Mouse (Mus musculus) heart, embryonic 15.5 days (tissue): Measurements from ENCODE around the gene Kcnab3. TPM values are rescaled to one million over a fixed set of nuclear protein-coding genes. Genes with fewer than 3 reads are reported as not detected.
A peak's percentile ranks its signal among the peaks of the same experiment; 100 is the strongest.

Experiments used
- ATAC-seq: fragments of 200-750 bp; cut with Nextera tagmentation; replicated peaks from 2 replicates; pipeline ENCODE4 v1.8.0; 2017; ENCODE audit warnings: low read depth, moderate TSS enrichment; ENCODE audit not compliant: insufficient number of reproducible peaks, insufficient read depth, low FRiP score
- H3K27ac ChIP-seq: fragments of 300-500 bp; sonication (generic); 2 replicates; pipeline ENCODE4 v1.5.1; 2015; ENCODE audit warnings: mild to moderate bottlenecking, inconsistent platforms
- H3K27me3 ChIP-seq: fragments of 300-500 bp; sonication (generic); 2 replicates; pipeline ENCODE4 v1.6.1; 2015; ENCODE audit warnings: inconsistent platforms
- H3K36me3 ChIP-seq: fragments of 300-500 bp; sonication (generic); 2 replicates; pipeline ENCODE4 v1.6.1; 2015; ENCODE audit warnings: mild to moderate bottlenecking, inconsistent platforms
- H3K4me1 ChIP-seq: fragments of 300-500 bp; sonication (generic); replicated peaks from 2 replicates; pipeline ENCODE4 v1.6.1; 2015; ENCODE audit warnings: inconsistent platforms
- H3K4me2 ChIP-seq: fragments of 300-500 bp; sonication (generic); 2 replicates; pipeline ENCODE4 v1.6.1; 2015; ENCODE audit warnings: inconsistent platforms, mild to moderate bottlenecking, moderate library complexity
- H3K4me3 ChIP-seq: fragments of 300-500 bp; sonication (generic); 2 replicates; pipeline ENCODE4 v1.5.1; 2015; ENCODE audit warnings: mild to moderate bottlenecking, inconsistent platforms
- H3K9ac ChIP-seq: fragments of 300-500 bp; sonication (generic); 2 replicates; pipeline ENCODE4 v1.6.1; 2015; ENCODE audit warnings: mild to moderate bottlenecking, inconsistent platforms
- H3K9me3 ChIP-seq: fragments of 300-500 bp; sonication (generic); replicated peaks from 2 replicates; pipeline ENCODE4 v1.6.1; 2016; ENCODE audit warnings: inconsistent platforms
- WGBS: fragments of 180-500 bp; shearing (Covaris S2); methylation state at CpG from one replicate; pipeline ENCODE4 v1.1.7; 2015; ENCODE audit warnings: mixed read lengths; 5-methylcytosine and 5-hydroxymethylcytosine counted together
- polyA plus RNA-seq: library from polyadenylated mRNA; unstranded; fragments of >200 nt; fragmentation: Nextera tagmentation; extraction: Ambion mirVana; gene quantifications from 2 replicates; pipeline ENCODE4 v1.2.1, GENCODE M21; 2015

Kcnab3 gene
- polyA plus RNA-seq, 1 experiment from 2014 or later: 0.77 TPM

- no peak for ATAC-seq
- peak overlapping the region; percentile 16; the same call in 1 of the 2 replicates for H3K4me2 ChIP-seq
- no peak overlapping the region for H3K9ac ChIP-seq
- no peaks in the 10 kb centered on the region for H3K27me3 ChIP-seq
- H3K36me3 ChIP-seq: 0 out of 2 replicates have a peak, but pooled peaks cover 3% of the 10 kb centered on the region
- no peaks in the 10 kb centered on the region for H3K9me3 ChIP-seq
- peaks cover 36% of the 10 kb centered on the region for H3K4me1 ChIP-seq
- H3K4me3 ChIP-seq: 0 out of 2 replicates have a peak overlapping the region, but pooled peaks have one; percentile 11
- H3K27ac ChIP-seq: peak overlapping the region; percentile 69
- WGBS: 22% methylated on average over 12 of the region's 12 CpGs
Measured at GRCm38 (mm10) chr11:69372056-69372779, 46.2 kb downstream of the Kcnab3 start.

GRCm38 (mm10) chr11:69372780-69373170 is 46.7 kb downstream of the Kcnab3 start:
- Histone ChIP-seq H3K9ac (no peak overlapping the region), H3K4me2 (no peak overlapping the region)
- WGBS: 61% methylated on average over 3 of the region's 3 CpGs

GRCm38 (mm10) chr11:69373223-69373965 is 47.3 kb downstream of the Kcnab3 start:
- ATAC-seq: no peak
- no peak overlapping the region for H3K4me3 ChIP-seq
- WGBS: 84% methylated on average over 16 of the region's 16 CpGs
- no peak overlapping the region for H3K4me2 ChIP-seq
- peaks cover 27% of the 10 kb centered on the region for H3K4me1 ChIP-seq
- 0 out of 2 replicates have a peak, but pooled peaks cover 3% of the 10 kb centered on the region for H3K36me3 ChIP-seq
- no peak overlapping the region for H3K27ac ChIP-seq
- H3K9ac ChIP-seq: no peak overlapping the region
- no peaks in the 10 kb centered on the region for H3K27me3 ChIP-seq
- H3K9me3 ChIP-seq: no peaks in the 10 kb centered on the region

More at GRCm38 (mm10) chr11:69372780-69373170, 46.7 kb downstream of the Kcnab3 start:
- Histone ChIP-seq H3K27me3 (no peaks in the 10 kb centered on the region), H3K36me3 (0 out of 2 replicates have a peak, but pooled peaks cover 3% of the 10 kb centered on the region), H3K4me1 (peaks cover 32% of the 10 kb centered on the region), H3K9me3 (no peaks in the 10 kb centered on the region), H3K27ac (no peak overlapping the region), H3K4me3 (no peak overlapping the region)
- no peak for ATAC-seq

GRCm38 (mm10) chr11:69375646-69376045 is 49.6 kb downstream of the Kcnab3 start:
- no peak overlapping the region for H3K4me3 ChIP-seq
- H3K4me1 ChIP-seq: peaks cover 22% of the 10 kb centered on the region
- no peak overlapping the region for H3K4me2 ChIP-seq
- no peaks in the 10 kb centered on the region for H3K27me3 ChIP-seq
- no peaks in the 10 kb centered on the region for H3K9me3 ChIP-seq
- no peak overlapping the region for H3K27ac ChIP-seq
- H3K9ac ChIP-seq: no peak overlapping the region
- 82% methylated on average over 4 of the region's 4 CpGs for WGBS
- no peak for ATAC-seq
- 0 out of 2 replicates have a peak, but pooled peaks cover 3% of the 10 kb centered on the region for H3K36me3 ChIP-seq

- H3K9ac ChIP-seq: no peak overlapping the region
- 62% methylated on average over 3 of the region's 3 CpGs for WGBS
- no peak overlapping the region for H3K4me3 ChIP-seq
- 0 out of 2 replicates have a peak, but pooled peaks cover 3% of the 10 kb centered on the region for H3K36me3 ChIP-seq
- H3K4me2 ChIP-seq: no peak overlapping the region
- no peak for ATAC-seq
- peaks cover 12% of the 10 kb centered on the region for H3K4me1 ChIP-seq
- no peak overlapping the region for H3K27ac ChIP-seq
- no peaks in the 10 kb centered on the region for H3K9me3 ChIP-seq
- H3K27me3 ChIP-seq: no peaks in the 10 kb centered on the region
Measured at GRCm38 (mm10) chr11:69377766-69378165, 51.7 kb downstream of the Kcnab3 start.

- Histone ChIP-seq H3K9ac (no peak overlapping the region), H3K4me3 (no peak overlapping the region), H3K36me3 (0 out of 2 replicates have a peak, but pooled peaks cover 3% of the 10 kb centered on the region), H3K27ac (no peak overlapping the region), H3K4me1 (peaks cover 14% of the 10 kb centered on the region), H3K27me3 (no peaks in the 10 kb centered on the region), H3K9me3 (no peaks in the 10 kb centered on the region), H3K4me2 (no peak overlapping the region)
- 79% methylated on average over 3 of the region's 3 CpGs for WGBS
- ATAC-seq: no peak
Measured at GRCm38 (mm10) chr11:69379600-69379999, 53.5 kb downstream of the Kcnab3 start.

- H3K27me3 ChIP-seq: no peaks in the 10 kb centered on the region
- H3K27ac ChIP-seq: 0 out of 2 replicates have a peak overlapping the region, but pooled peaks have one; percentile 19
- no peak overlapping the region for H3K4me2 ChIP-seq
- H3K4me1 ChIP-seq: peaks cover 14% of the 10 kb centered on the region
- ATAC-seq: no peak
- no peak overlapping the region for H3K4me3 ChIP-seq
- no peak overlapping the region for H3K9ac ChIP-seq
- no peaks in the 10 kb centered on the region for H3K9me3 ChIP-seq
- no peaks in the 10 kb centered on the region for H3K36me3 ChIP-seq
- 60% methylated on average over 6 of the region's 6 CpGs for WGBS
Measured at GRCm38 (mm10) chr11:69381356-69381755, 55.3 kb downstream of the Kcnab3 start.

Other genes with a start within 250 kb of the Kcnab3 start
- gene Vamp2, start 237.8 kb upstream of the Kcnab3 start, polyA plus RNA-seq: 82.2 and 96.4 TPM in 2 replicates
- 16.1 and 25.2 TPM in 2 replicates for gene Per1, start 231.0 kb upstream of the Kcnab3 start, polyA plus RNA-seq
- gene Hes7, start 205.9 kb upstream of the Kcnab3 start, polyA plus RNA-seq: 0.52 and 0.57 TPM in 2 replicates
- gene 9130213A22Rik, start 203.7 kb upstream of the Kcnab3 start, polyA plus RNA-seq: 0.51 and 0.60 TPM in 2 replicates
- 0.18 and 0.37 TPM in 2 replicates for gene Aloxe3, start 200.4 kb upstream of the Kcnab3 start, polyA plus RNA-seq
- 0.05 TPM in 2 replicates for gene Alox12b, start 169.3 kb upstream of the Kcnab3 start, polyA plus RNA-seq
- 1.9 and 2.1 TPM in 2 replicates for gene Alox8, start 128.4 kb upstream of the Kcnab3 start, polyA plus RNA-seq
- 0.08 and 0.13 TPM in 2 replicates for gene Gucy2e, start 89.2 kb upstream of the Kcnab3 start, polyA plus RNA-seq
- gene Cntrob, start 2.5 kb upstream of the Kcnab3 start, polyA plus RNA-seq: 12.7 and 17.2 TPM in 2 replicates
- gene Trappc1, start 2.3 kb upstream of the Kcnab3 start, polyA plus RNA-seq: 163 and 164 TPM in 2 replicates
- 6.6 and 7.3 TPM in 2 replicates for gene Rnf227, start 14.2 kb downstream of the Kcnab3 start, polyA plus RNA-seq
- 14.2 and 22.9 TPM in 2 replicates for gene Chd3, start 43.1 kb downstream of the Kcnab3 start, polyA plus RNA-seq
- gene Naa38, start 69.2 kb downstream of the Kcnab3 start, polyA plus RNA-seq: 129 and 132 TPM in 2 replicates
- gene Cyb5d1, start 69.4 kb downstream of the Kcnab3 start, polyA plus RNA-seq: 20.6 and 24.0 TPM in 2 replicates
- 37.3 and 40.6 TPM in 2 replicates for gene Tmem88, start 72.0 kb downstream of the Kcnab3 start, polyA plus RNA-seq
- 18.6 and 19.5 TPM in 2 replicates for gene Kdm6b, start 87.4 kb downstream of the Kcnab3 start, polyA plus RNA-seq
- 0.21 and 0.42 TPM in 2 replicates for gene Dnah2, start 222.9 kb downstream of the Kcnab3 start, polyA plus RNA-seq
- 53.8 and 59.7 TPM in 2 replicates for gene Efnb3, start 233.9 kb downstream of the Kcnab3 start, polyA plus RNA-seq